Mouse (Mus musculus): ENCODE data around the gene Cd40.

Cd40 gene

GRCm38 (mm10) chr2:165098861-165099260 lies 43.4 kb downstream of the Cd40 start:
- in situ Hi-C loops (cut with MboI, MseI), result no loop called here

- in situ Hi-C loops (cut with MboI, MseI), result no loop called here
These were observed 45.3 kb downstream of the Cd40 start for GRCm38 (mm10) chr2:165100749-165101148.

- in situ Hi-C loops (cut with MboI, MseI), result no loop called here
These were observed 47.5 kb downstream of the Cd40 start for GRCm38 (mm10) chr2:165102920-165103319.

- in situ Hi-C loops (cut with MboI, MseI), result no loop called here
These were observed 50.2 kb downstream of the Cd40 start for GRCm38 (mm10) chr2:165105513-165106079.

GRCm38 (mm10) chr2:165106585-165106984 lies 51.2 kb downstream of the Cd40 start:
- in situ Hi-C loops (cut with MboI, MseI), result no loop called here

- in situ Hi-C loops (cut with MboI, MseI), result loop anchor here (5.0 kb wide), 1 partner anchor 40 kb away; no protein-coding TSS in a partner anchor
These were observed 56.7 kb downstream of the Cd40 start for GRCm38 (mm10) chr2:165112149-165112548.

GRCm38 (mm10) chr2:165113733-165114132 lies 58.3 kb downstream of the Cd40 start:
- in situ Hi-C loops (cut with MboI, MseI), result loop anchor here (5.0 kb wide), 1 partner anchor 41 kb away; no protein-coding TSS in a partner anchor

- in situ Hi-C loops (cut with MboI, MseI), result no loop called here
These were observed 65.3 kb downstream of the Cd40 start for GRCm38 (mm10) chr2:165120765-165121164.

GRCm38 (mm10) chr2:165121206-165121840 lies 65.9 kb downstream of the Cd40 start:
- in situ Hi-C loops (cut with MboI, MseI), result no loop called here
